Mouse (Mus musculus): ENCODE data around the gene Polr2e.
A peak's percentile ranks its signal among the peaks of the same experiment; 100 is the strongest.

Polr2e gene

DNA sequence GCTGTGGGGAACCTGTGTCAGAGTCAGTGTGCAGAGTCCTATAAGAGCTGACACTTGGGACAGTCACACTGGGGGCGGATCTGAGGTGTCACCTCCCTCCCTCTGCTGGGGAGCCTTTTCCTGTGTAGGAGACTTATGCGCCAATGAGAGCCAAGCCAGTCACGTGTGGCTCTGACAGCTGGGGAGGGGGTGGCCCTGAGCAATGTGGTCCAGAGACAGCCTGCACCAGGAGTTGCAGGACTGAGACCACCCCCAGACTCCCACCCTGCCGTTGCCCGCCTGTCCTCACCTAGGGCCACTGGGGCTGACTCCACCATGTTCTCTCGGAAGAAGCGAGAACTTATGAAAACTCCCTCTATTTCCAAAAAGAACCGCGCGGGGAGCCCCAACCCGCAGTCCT is 23.1 kb downstream of the Polr2e start, which contains the start of gene Arhgap45:
Arhgap45 (plus strand) TSS at position 143 of the 400 bp plus-strand sequence.
- no peak for DNase-seq

- no peak for DNase-seq
Observed at GRCm38 (mm10) chr10:80015583-80015982, 24.0 kb downstream of the Polr2e start.

DNA sequence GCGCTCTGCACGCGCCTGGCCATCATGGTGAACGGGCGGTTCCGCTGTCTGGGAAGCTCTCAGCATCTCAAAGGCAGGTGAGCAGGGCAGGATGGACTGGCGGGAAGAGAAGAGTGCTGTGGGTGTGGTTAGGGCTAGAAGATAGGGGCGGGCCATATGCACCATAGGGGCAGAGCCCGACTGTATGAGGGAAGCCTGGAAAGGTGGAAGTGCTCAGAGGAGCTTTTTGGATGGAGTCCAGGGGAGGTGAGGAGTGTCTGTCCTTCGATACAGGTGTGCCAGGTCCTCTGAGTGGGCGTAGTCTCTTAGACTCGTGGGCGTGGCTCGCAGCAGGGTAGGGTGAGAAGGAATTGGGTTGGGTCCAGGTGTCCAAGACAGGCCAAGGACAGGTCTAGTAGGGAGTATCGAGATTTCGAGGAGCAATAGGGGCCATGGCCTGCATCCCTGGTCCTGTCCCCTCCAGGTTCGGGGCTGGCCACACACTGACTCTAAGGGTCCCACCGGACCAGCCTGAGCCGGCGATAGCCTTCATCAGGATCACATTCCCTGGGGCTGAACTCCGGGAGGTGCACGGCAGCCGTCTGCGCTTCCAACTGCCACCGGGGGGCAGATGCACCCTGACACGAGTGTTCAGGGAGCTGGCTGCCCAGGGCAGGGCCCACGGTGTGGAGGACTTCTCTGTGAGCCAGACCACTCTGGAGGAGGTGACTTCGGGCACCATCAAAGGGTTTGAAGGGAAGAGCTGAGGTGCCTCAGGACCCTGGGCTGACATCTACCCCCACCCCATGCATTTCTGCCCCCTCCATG is 24.9 kb downstream of the Polr2e start:
- DNase-seq: no peak

GRCm38 (mm10) chr10:80013609-80014008 is 26.0 kb downstream of the Polr2e start:
- no peak for DNase-seq

- no peak for DNase-seq
Observed at GRCm38 (mm10) chr10:80011740-80012139, 27.9 kb downstream of the Polr2e start.

GRCm38 (mm10) chr10:80004233-80004705 is 35.3 kb downstream of the Polr2e start:
- DNase-seq: no peak

DNA sequence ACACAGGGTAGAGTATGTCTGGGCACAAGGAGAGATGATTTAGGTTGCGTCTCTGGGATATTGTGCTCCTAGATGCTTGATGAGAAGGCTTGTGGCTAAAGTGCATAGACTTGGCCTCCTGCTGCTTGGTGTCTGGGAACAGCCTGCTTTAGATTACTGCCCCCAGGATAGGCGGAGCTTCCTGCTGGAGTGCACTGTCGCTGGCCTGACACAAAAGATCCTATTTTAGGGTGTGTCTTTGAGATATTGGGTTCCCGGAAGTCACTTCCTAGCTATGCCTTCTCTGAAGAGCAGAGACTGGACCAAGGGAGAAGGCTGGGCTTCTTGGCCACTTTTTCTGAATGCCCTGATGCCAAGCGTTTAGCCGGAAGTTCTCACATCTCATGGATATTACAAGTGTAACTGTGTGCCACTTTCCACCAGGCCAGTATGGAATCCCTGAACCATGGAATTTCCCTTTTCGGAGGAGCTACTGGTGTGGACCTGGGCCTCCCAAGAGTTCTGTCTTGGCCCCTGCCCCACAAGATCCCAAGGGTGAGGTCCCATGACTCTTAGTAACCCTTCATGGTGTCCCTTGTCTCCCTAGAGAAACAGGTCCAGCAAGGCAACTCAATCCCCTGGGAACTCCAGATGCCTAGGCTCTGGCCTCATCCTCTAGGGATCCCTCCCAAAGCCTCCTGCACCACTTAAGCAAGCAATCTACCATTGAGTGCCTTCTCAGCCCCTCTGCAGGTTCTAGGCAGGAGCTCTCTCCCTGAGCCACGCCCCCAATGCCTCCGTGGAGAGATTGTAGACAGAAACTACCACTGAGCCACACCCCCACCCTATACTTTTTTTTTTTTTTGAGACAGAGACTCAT is 36.0 kb downstream of the Polr2e start:
- no peak for DNase-seq

GRCm38 (mm10) chr10:80002829-80003228 is 36.8 kb downstream of the Polr2e start:
- DNase-seq: no peak

- DNase-seq: no peak
Observed at GRCm38 (mm10) chr10:80001945-80002344, 37.6 kb downstream of the Polr2e start.

DNA sequence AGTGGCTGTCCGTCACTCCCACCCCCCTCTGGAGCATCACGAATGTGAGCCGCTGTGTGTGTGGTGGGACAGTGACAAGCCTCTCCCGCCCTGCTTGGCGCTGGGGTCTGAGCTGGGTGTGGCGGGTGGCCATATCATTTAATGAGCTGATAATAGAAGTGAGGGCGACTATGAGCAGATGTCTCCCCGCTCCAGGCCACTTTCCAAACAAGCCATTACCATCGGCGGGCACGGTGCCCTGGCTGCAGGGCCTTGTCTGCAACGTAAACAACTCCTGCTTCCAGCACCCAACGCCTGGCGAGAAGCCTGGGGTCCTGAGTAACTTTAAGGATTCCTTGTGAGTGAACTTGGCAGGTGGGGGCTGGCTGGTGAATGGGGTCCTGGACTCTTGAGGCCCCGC is 41.8 kb downstream of the Polr2e start:
- DNase-seq: no peak

DNA sequence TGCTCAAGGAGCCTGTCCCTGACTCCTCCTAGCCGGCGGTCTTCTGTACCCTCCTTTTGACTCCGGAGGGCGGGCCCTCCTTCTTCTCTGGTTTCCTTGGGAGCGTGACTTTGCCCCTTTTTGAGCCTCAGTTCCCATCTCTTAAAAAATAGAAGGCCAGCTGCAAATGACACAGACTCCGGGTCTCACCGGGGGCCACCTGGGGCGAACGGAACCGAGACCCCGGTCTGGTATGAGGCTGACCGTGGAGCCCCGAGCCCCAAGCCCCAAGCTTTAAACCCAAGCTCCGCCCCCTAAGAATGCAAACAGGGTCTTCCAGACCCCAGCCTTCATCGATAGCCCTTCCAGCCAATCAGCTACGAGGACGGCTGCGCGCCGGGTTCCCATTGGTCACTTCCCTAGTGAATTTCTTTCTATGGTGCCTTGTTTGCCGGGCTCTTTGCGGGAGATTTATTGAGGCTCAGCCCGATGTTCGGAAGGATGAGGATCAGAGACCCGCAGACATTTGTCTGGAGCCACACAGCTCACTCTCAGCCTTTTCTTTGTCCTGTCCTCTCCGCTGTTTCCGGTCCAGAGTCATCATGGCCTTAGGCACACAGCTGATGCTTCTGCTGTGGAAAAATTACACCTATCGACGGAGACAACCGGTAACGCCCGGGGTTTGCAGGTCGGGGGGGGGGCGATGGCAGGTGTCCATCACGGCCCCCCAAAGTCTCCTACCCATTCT is 42.4 kb downstream of the Polr2e start:
- peak; percentile 52 for DNase-seq

DNA sequence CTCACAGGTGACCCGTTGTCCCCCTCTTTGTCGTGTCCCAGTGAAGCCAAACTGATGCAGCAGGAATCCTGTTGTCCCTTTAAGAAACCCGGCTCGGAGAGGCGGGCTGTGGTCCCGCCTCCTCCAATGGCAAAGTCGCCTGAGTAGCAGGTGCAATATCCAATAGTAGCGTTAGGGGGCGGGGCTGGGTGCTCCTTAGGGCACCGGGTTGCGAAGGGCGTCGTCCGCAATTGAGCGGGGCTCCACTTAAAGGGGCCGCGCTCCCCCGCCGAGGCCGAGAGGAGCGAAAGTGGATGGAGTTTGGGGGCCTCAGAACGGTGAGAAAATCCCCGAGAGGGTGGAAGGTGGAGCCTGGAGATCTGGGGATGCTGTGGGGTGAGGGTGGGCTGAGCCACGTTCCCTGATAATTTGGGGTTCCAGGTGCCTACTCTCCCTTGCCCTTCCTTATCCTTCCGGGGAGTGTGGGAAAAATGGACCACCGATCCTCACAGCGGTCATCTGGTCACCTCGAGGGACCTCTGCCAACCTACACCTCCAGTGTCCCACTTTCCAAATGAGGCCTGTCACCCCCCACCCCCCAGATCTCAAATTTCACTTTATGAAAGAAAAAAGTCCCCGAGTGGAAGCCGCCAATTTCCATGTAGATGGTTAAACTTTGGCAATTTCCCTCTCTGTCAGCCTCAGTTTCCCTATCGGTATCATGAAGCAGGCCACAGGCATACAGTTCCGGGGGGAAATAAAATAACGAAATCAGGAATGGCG is 43.1 kb downstream of the Polr2e start, which contains the start of gene Abca7:
Abca7 (plus strand) TSS at position 223 of the 762 bp plus-strand sequence.
- DNase-seq: peak; percentile 97

DNA sequence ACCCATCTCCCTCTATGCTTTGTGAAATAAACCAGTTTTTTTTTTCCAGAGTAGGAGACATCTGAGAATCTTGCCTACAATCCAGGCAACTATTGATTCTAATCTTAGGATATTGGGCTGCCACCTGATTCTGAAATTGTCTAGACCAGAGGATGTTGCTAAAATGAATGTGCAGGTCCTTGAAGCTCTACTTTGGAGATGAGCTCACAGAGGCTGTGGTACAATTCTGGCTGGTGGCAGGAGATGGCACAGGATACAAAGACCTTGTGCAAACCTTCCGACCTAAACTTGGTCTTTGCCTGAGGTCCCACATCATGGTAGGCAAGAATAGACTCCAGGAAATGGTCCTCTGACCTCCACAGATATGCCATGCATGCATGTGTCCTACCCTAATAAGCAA is 44.0 kb downstream of the Polr2e start:
- DNase-seq: no peak

- DNase-seq: no peak
Observed at GRCm38 (mm10) chr10:79994397-79995115, 45.0 kb downstream of the Polr2e start.

- no peak for DNase-seq
Observed at GRCm38 (mm10) chr10:79991548-79991947, 48.0 kb downstream of the Polr2e start.

- no peak for DNase-seq
Observed at GRCm38 (mm10) chr10:79991099-79991498, 48.5 kb downstream of the Polr2e start.

- no peak for DNase-seq
Observed at GRCm38 (mm10) chr10:79989870-79990269, 49.7 kb downstream of the Polr2e start.

GRCm38 (mm10) chr10:79989272-79989786 is 50.3 kb downstream of the Polr2e start:
- DNase-seq: no peak

DNA sequence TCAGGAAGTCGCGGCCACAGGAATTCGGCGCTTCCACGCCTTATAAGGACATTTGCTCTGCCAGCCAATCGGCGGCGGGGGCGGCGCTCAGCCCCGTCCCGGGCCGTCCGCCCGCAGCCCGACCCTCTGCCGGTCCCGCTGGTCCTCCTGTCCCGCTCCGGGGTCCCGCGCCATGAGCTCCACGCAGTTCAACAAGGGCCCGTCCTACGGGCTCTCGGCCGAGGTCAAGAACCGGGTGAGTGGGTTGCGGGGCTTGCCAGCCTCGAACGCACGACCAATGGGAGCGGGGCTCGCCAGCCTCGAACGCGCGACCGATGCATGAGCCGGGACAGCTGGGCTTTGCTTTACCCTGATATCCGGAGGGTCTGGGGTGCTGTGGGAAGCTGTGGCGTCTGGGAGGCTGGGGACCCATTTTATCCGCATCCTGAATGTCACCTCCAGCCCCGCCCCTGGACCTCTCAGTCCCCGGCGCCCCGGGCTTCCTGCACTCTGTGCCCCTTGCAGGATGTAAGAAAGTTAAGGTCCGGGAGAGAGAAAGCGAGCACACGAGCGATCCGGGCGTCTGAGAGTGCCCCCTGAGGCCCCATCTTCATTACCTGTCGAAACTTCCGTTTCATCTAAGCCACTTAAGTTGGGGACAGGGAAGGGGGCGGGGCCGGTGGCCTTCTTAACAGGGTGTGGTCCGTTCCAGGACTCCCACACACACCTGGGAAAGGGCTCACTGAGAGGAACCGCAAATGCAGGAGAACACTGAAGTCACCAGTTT is 50.9 kb downstream of the Polr2e start, which contains the start of gene Cnn2:
Cnn2 (plus strand) TSS at position 79 of the 766 bp plus-strand sequence.
- peak; percentile 61 for DNase-seq
